Mouse (Mus musculus): ENCODE measurements around the gene Prkce. TPM values are rescaled to one million over a fixed set of nuclear protein-coding genes. Genes with fewer than 3 reads are reported as not detected.

Prkce gene
- total RNA-seq, 2 experiments from 2014 or later: 416 to 425 TPM

DNA sequence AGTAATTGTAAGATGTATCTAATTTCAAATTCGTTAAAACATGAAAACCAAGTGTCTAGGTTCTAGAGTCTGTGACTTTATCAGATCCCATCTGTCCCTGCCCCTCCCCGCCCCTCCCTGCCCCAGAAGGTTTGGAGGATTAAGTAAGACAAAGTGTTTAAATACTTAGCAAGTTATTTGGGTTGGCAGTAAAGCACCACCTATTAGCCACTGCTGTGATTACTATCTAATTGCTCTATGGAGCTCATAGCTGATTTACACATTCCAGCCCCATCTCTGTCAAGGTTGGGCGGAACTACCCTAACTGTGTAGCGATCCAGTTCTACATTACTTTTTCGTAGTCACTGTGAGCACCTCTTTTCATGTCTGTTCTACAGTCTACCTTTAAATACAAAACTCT is 418.9 kb downstream of the Prkce start:
- no peak for DNase-seq

DNA sequence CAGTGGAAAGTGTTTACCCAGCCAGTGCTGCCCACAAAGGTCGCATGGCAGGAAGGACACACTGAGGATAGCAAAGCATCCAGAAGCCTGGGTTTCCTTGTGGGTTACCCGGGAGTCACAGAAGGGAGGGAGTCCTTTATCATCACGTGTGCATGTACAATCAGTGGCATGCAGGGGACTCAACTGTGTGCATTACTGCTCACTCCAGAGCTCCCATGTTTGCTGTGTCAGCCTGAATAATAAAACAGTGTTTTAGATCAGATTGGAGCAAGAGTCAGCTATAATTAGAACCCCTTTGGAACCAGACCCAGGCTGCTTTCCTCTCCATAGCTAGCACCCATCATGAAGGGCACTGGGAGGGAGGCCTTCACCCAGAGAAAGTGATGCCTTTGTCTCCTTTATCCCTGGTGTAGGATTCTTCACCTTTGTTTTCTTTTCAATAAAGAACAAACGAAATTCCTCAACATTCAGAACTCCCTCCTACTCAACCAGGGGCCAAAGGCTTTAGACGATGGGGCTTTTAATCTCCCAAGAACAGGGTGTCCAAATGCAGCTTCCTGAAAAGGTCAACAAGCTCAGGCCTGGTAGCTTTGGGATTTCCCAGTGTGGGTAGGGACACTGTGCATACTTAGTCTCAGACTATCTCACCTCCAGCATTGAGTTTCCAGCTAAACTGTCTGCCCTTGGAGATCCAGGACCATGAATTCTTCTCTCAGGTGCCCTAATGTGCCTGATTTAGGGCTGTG is 421.3 kb downstream of the Prkce start:
- DNase-seq: no peak

DNA sequence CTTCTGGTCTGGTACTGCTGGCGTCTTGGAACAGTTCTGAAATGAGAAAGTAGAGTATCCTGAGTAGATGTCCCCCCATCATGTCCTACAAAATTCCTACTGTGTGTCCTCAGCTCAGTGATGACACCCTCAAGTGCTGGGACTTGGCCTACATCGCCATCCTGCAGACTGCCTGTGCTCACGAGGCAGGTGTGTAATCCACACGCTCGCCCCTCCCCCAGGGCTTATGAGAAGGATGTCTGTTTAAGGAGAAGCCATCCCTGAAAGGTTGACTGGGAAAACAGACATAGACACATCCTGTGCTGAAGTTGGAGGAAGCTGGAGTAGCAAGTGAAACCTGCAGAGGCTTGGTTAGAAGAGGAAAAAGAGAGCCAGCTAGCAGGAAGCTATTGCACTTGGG is 422.1 kb downstream of the Prkce start:
- DNase-seq: no peak

DNA sequence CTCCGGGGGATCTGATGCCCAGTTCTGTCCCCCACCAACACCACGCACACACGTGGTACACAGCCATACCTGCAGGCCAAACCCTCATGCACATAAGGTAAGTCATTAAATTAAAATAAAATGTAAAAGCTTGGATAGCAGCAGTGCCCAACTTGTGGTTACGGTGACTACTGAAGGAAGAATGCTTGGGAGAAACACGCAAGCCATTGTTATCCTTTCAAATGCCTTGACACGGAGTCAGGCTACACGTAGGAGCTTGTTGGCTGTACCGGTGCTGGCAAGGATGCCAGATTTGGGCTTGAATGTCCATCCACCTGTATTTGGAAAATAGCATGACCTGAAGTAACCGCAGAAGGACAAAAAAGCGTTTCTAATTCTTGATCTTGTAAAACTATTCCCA is 423.7 kb downstream of the Prkce start:
- no peak for DNase-seq

DNA sequence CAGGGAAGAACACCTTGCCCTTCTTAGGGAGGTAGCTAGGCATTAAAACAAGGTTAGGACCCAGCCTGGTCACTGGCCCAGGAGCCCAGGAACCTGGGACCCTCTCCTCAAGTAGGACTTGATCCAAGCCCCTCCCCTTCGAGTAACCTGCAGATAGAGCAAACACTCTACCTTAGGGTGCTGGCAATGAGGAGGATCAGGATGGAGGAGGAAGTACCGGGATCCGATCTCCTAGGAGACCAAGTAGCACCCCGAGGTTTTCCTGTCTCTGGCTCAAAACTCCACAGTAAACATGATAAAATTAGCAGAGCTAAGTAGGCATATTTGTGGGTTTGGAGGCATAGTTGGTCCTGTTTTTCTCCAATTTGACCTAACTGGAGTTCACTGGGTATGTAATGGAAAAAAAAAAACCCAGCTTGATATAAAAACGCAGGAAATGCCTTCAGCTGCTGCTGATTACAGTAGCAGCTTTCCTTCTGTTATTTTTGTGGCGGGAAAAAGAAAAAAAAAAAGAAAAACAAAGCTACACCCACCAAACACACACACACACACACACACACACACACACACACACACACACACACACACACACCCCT is 425.5 kb downstream of the Prkce start:
- DNase-seq: no peak

DNA sequence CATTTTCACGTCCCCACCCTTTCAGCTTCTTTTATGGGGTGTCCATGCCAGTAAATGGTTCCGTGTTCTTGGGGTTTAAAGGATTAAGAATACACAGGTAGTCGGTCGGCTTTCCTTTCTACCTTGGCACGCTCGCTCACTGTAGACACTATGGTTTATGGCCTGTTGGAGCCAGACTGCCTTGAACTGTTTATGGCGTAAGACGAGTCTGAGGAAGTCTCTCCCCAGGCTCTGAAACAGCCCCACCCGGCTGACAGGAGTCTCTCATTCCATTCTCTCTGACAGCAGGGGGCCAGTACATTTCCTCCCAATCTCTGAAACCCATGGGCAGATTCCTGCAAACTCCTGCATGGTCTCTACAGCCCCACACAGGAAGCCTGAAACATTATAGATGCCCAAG is 427.9 kb downstream of the Prkce start:
- no peak for DNase-seq

DNA sequence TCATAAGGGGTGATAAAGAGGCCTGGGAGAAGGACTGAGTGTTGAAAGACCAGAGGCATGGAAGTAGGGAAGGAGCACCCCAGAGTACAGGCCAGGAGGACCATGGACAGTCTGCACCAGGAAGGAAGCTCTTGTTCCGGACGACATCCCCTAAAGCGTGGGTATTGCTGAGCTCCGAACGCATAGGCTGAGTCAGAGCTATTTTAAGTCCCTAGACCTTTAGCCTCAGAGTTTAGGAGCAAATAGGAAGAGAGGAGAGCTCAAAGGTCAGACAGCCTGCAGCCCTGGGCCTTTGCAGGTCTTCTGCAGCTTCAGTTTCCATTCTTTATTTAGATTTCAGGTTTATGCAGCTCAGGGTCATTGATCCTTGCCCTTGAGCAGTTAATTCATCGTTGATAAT is 433.5 kb downstream of the Prkce start:
- DNase-seq: no peak

DNA sequence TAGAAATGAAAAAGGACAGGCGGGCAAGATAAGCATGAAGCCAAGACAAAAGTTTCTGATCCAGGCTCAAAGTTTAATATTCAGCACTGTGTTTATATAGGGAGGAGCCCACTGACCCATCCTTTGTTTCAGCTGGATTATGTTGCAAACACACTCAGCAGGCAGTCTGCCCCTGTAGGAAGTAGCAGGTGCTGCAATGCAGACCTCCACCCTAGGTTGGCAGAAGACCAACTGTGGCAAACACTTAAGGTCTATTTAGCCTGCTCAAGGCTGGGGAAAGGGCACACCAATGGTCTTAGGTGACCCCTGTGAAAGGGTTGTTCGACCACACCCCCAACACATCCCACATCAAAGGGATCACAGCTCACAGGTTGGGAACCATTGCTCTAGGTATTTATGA is 434.3 kb downstream of the Prkce start:
- no peak for DNase-seq

DNA sequence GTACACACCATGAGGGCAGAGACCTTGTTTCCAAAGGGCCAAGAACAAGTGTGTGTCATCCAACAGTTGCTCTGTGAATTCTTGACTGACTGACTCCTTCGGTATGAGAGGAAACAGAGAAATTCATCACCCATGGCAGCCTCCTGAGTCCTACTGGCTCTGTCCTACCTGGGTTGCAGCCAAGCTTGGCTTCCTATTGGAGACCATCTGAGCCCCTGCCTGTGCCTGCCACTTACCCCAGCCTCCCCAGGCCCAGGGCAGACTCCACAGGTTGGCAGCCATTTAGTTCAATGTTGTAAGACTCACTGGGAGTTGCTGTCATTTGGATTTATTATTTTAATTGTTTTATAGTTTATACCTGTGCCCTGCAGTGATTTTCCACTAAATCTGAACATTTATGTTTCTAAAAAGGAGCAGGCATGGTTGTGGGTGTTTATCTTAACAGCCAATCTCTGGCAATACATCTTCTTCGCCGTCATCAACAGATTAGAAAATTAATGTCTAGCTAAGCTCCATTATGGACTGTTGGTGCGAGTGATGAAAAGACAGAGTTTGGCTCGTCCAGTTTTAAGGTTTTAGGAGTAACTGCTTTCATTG is 436.4 kb downstream of the Prkce start:
- no peak for DNase-seq

DNA sequence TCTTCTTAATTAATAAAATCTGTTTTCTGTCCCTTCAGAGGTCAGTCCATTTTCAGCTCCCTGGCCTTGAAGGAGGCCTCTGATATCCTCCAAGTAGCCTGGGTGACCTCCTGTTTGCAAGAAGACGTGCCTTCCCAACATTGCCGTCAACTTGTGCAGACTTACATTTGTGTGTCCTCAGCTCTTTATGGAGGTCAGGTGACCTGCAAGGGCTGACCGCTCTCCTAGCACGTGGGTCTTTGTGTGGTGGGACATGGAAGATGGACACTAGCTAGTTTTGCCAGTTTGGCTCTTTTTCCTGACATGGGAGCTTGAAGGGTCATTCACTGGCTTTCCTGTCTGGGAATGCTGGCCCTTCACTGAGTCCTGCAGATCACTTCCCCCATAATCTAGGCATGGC is 440.4 kb downstream of the Prkce start:
- DNase-seq: no peak

DNA sequence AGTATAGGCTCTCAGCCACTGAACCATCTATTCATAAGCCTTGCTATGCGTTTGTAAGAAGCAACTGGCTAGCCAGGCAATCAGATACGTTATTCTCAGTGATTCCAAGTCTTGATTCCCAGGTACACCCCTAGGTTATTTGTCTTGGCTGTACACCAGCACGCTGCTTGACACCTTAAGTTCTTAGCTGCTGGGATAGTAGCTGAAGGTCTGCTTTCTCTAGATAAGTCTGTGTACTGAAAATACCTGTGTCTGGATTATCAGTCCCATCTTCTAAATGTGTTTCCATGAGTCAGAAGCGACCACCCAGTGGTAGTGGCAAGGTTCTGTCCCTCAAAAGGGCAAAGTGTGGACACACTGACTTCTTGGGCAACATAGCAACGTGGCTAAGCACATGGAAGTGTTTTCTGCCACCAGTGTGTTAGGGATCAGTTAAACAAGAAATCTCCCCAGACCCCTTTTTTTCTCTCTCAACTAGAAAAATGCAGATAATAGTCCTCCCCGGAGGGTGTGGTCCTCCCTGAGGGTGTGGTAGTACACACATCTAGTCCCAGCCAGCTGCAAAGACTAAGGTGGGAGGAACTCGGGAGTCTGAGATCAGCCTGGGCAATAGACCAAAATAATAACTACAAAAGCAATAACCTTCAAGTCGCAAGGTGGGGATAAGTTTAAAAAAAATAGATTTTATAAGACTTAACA is 442.8 kb downstream of the Prkce start:
- DNase-seq: no peak

DNA sequence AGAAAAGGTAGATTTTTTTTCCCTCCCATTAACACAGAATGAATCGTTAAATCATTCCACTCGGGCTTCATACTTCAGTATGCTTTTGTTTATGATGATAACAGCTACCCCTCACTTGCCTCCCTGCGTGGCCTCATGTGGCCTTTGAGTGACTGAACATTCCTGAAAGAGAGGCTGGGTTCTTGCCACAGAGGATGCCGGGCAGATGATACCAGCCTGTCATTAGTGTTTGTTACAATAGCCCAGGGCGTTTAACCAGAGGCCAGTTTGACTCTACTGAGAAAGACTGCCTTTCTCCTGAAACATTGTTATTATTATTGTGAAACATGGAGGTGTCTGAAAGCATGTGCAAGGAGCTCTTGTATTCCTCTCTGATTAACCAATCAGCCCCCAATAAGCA is 444.2 kb downstream of the Prkce start:
- DNase-seq: no peak

DNA sequence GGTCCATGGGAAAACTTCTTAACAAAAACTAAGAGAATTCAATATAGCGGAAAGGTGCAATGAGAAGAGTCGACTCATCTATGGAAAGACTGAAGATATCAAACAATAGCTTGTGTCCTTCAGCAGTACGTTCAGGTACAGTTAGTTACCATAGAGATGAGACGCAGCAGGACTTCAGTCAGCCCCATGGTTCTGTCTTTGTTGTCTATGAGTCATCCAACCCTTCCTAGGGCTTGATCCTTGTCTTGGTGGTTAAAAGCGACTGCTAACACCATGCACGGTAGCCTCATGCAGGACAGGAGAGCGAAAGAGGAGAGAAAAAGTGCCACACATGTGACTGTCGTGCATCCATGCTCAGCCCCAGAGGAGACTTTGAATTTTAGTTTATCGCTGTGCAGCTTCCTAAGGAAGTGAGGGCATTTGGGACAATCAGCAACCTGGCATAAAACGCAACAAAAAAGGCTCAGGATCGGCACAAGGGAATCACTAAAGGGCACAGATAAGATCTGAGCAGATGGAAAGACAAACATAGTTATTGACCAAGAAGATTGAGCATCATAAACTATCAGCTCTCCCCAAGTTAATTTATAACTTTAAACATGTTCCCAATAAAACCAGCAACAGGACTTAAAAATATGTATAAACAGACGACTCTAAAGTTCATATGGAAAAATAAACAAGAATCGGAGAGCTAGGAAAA is 448.2 kb downstream of the Prkce start:
- no peak for DNase-seq

DNA sequence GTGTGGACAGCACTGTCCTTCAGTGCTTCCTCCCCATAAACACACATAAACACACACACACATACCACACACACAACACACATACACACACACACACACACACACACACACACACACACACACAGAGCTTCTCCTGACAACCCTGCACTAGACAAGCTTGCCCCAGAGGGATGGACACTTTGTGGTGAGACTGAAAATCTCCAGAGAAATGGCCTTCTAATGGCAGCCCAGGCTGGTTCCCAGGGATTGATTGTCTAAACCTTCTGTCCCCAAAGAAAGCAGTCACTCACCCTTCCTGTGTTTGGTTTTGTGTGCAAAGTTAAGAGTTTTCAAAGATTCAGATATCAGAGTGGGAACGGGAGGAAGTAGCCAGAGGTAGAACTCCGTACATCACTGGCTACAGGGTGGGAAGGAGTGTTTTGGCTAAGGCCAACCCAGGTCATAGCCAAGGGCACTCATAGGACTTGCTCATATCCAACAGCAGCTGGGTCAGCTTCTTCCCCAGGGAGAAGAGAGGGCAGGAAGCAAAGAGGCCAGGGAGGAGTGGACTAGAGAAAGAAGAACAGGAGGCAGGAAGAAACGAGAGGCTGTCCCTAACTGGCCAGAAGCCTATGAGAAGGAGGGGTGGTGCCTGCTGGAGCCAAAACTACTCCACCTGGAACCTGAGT is 450.1 kb downstream of the Prkce start:
- no peak for DNase-seq

DNA sequence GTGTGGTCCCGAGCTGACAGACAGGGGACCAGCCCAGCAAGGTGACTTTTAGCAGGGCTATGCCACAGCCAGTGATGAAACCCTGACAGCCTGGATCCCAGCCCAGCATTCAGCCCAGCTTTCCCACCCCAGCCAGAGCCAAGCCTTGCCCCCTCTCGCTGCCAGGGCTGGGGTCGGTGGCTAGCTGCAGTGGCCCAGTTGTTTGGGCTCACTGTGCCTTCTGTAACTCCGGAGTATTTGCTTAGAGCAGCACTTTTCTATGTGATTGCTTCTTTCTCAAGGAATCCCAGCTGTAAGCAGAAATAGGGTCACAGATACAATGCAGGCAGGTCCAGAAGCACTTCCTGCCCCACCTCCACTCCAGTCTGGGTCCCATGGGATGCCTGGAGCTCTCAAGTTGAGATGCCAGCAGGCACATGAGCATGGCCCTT is 450.9 kb downstream of the Prkce start:
- DNase-seq: no peak

DNA sequence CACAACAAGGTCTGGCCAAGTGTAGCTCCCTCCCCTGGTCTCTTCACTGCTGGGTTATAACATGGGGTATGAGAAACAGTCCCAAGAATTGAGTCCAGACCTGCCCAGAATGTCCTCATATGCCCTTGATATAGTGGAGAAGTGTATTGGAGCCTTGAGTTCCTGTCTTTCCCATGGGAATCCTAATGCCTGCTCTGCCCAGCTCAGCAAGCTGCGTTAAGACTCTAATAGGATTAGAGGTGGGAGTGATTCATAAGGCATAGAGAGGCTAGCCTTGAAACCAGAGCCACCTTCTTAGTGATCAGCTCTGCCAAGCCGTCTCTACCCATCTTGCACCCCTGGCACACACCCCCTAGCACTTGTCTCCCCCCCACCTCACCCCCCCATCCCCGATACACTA is 455.3 kb downstream of the Prkce start:
- DNase-seq: no peak

DNA sequence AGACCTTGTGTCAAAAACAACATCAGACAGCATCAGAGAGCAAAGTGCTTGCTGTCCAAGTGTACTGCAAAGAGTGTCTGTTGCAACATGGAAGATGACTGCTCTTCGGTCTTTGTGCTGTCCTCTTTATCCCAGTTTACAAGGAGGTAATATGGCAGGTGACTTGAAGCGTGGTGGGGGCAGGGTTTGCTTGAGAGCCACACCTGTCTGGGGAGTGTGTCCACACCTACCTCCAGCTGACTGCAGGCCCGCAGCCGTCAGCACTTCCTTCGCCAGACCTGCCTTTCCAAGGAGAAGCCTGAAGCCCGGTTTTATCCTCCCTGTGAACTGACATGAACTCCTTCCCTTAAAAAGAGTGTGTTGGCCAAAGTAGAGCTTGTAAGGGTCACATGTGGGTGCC is 458.9 kb downstream of the Prkce start:
- no peak for DNase-seq

DNA sequence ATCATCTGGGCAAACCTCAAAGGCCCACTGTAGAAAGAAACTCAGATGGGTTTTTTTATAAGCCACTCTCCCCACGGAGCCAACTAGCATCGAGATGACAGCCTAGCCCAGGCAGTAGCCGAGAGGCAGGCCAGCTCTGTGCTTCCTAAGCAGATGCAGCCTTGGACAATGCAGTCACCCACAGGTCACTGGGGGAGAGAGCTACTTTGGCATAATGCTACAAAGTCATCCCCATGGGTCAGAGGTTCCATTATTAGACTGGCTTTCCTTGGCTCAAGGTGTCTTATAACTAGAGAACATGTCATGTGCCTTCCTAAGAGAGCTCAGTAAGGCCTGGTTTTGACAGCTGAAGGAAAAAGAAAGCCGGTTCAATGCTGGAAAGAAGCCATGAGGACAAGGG is 465.5 kb downstream of the Prkce start:
- DNase-seq: no peak

DNA sequence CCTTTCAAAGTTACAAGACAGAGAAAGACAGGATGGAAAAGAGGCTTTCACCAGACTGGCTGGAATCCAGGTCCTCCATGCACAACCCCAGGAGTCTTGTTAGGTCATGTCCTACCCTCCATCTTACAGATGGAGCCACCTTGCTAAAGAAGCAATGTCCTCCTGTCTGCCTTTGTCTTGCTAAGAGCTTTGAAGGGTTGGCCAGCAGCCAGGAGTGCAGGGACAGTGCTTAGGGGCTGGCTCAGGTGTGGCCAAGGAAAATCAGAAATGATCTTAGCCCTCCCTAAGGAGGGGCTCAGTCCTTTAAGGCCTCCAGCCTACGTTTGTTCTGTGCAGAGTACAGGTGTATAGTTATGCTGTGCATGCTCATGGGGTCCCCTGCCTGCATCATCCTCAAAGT is 469.7 kb downstream of the Prkce start:
- no peak for DNase-seq

DNA sequence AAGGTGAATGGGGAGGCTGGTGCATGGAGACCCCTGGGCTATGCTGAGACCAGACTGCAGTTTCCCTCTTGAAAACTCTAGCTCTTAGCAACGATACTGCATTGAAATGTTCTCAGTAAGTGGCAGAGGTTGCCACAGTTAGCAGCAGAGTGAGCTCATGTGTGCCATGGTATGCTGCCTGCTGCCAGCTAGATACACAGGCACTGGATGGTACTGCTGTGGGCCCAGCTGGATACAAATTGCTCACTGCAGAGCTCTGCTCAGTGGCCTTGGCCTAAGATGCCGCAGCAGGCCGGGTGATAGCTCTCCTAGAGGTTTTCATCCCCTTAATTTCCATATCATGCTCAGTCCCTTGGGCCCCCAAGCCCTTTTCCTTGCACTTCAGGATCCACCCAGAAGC is 471.7 kb downstream of the Prkce start:
- DNase-seq: no peak

DNA sequence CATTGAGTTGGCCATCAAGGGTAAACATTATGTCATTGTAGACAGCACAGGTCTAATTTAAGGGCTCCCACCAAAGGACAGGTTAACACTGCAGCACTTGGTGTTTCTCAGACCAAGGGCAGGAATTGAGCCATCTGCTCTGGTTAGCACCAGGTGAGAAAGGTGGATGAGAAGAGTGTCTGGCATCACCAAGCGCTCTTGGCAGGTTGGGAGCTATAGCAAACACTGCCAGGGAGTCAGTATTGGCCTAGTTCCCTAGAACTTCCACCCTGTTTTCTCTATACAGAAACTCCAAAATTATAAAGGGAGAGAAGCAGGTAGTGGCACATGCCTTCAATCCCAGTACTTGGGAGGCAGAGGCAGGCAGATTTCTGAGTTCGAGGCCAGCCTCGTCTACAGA is 479.6 kb downstream of the Prkce start:
- DNase-seq: no peak

DNA sequence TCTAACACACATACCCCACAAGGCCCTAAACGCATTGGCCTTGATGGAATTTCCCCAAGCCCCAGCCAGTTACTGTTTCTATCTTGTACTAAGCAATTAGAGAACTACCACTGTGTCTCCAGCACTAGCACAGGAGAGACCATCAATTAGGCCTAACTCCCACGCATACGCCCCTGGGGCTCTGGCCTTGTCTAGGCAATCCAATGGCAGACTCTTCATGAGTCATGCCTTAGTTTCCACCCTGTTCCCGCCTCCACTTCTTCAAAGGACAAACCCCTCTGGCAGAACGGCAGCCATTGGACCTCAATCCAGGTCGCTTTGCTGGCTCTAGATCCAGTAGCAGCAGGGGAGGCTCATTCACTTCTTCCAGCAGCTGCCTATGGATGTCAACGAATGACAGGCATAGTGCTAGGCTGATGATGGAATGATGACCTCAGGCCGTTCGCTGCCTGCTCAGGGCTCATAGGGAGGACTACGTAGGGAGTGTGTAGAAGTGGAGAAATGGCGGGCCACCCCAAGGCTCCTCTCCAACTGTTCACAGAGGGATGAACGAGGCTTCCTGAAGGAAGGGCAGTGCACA is 481.4 kb downstream of the Prkce start:
- no peak for DNase-seq

Measured in layer of hippocampus, postnatal 36 days (tissue).